In the genomic region with DNA sequence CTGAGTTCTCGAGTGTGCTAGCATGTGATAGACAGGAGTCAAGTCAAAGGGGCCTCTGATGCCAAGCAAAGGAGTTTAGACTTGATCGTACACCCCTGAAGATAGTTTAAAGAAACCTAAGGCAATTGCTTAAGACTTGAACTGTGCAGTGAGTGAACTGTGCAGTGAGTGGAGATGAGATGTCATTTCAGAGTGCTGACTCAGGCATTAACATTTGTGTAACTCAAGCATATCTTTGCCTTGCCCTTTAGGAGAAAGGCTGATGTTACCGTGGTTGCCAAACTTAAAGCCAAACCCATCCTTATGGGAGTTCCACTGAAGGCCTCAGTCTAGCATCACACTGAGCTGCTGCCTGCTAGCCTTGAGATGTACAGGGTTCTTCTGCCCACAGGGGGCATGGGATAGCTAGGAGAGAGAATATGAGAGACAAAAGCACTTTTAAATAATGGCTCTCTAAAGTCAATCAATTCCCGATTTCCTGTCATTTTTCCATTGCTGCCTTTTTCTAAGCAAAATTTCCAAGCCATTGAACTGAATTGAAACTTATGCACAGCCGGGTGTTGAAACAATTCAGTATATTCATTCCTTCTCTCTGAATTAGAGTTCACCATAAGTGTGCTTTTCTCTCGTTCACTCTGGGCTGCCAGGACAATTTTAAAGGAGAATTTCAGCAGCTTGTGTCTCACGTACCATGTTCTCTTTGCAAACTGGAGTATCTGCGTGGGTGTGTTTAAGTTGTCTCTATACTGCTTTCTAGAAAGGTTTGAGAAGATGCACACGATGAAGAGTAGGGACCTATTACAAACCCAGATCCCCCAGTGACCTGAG, we compare ENCODE assay signal across 13 mouse cellular contexts.
DNase-seq lines count a peak whose midpoint lies in the region; ATAC-seq and TF ChIP-seq lines count a peak whose summit lies in the region.
"Had no signal": no experiment of that assay in that cellular context is flagged by ENCODE, and none has a peak within 500 bp of the region (broad histone marks: within the 10 kb centered on the region; RNA-seq: fewer than 3 reads in every experiment).

No protein-coding gene starts in this region.

- WGBS in cerebellum, adult 2 months = 59% methylated on average over 9 of the region's 9 CpGs
- WGBS in intestine, postnatal 0 days = 91% methylated on average over 9 of the region's 9 CpGs
- WGBS in intestine, embryonic 16.5 days = 93% methylated on average over 9 of the region's 9 CpGs
- WGBS in olfactory bulb, adult 2 months = 64% methylated on average over 9 of the region's 9 CpGs

- no peaks in the 10 kb centered on the region for H3K9me3 ChIP-seq in intestine, postnatal 0 days (ENCODE audit: control insufficient read depth)
- no peaks in the 10 kb centered on the region for H3K9me3 ChIP-seq in intestine, embryonic 16.5 days (ENCODE audit: control insufficient read depth, low read length)
- H3K9me3 ChIP-seq: heart, embryonic 13.5 days; lung, embryonic 15.5 days had no signal

- no peaks in the 10 kb centered on the region for H3K27me3 ChIP-seq in cerebellum, adult 2 months (ENCODE audit: control insufficient read depth, insufficient read depth, low read length)
- no peaks in the 10 kb centered on the region for H3K27me3 ChIP-seq in intestine, postnatal 0 days (replicated peaks; ENCODE audit: control insufficient read depth, insufficient read depth, low read length)
- H3K27me3 ChIP-seq in intestine, embryonic 16.5 days (replicated peaks; ENCODE audit: control insufficient read depth, insufficient read depth, low read length) = no peaks in the 10 kb centered on the region
- H3K27me3 ChIP-seq: heart, embryonic 13.5 days; lung, embryonic 15.5 days had no signal

- no peak for TF ChIP-seq CTCF in cerebellum, adult 2 months (IDR thresholded peaks at IDR 0.05; ENCODE audit: borderline replicate concordance, insufficient read depth, low read depth, low read length)
- 0 out of 2 replicates have a peak, but pooled peaks have one; percentile 2 for TF ChIP-seq CTCF in intestine, postnatal 0 days (IDR thresholded peaks at IDR 0.05; ENCODE audit: low read depth)
- no peak for TF ChIP-seq CTCF in olfactory bulb, adult 2 months (IDR thresholded peaks at IDR 0.05; ENCODE audit: insufficient read depth, low read depth, low read length)

- H3K4me2 ChIP-seq in intestine, postnatal 0 days (replicated peaks; ENCODE audit: low read depth) = no peak overlapping the region
- H3K4me2 ChIP-seq in intestine, embryonic 16.5 days (ENCODE audit: low read depth, low read length) = no peak overlapping the region
- H3K4me2 ChIP-seq: heart, embryonic 13.5 days; lung, embryonic 15.5 days had no signal

- no peak for DNase-seq in cerebellum, adult 2 months
- no peak for DNase-seq in cerebellum, adult 11 months
- DNase-seq in brain, adult 2 months (ENCODE audit: low read depth, low spot score) = peak; percentile 22
- no peak for DNase-seq in left cerebral cortex, postnatal 14 days (ENCODE audit: low spot score in 2 of 2)
- DNase-seq: embryo, embryonic 11 days; kidney, adult 18-20 months; retina, postnatal 1 day; spleen, adult 18-20 months had no signal

- H3K4me3 ChIP-seq in cerebellum, adult 2 months (replicated peaks; ENCODE audit: insufficient read depth, low read depth, low read length) = no peak overlapping the region
- no peak overlapping the region for H3K4me3 ChIP-seq in intestine, postnatal 0 days (ENCODE audit: low read depth, low read length)
- no peak overlapping the region for H3K4me3 ChIP-seq in intestine, embryonic 16.5 days (ENCODE audit: low read length)
- no peak overlapping the region for H3K4me3 ChIP-seq in olfactory bulb, adult 2 months (ENCODE audit: insufficient read depth, low read depth, low read length)
- H3K4me3 ChIP-seq: heart, embryonic 13.5 days; lung, embryonic 15.5 days had no signal

- peaks cover 23% of the 10 kb centered on the region for H3K4me1 ChIP-seq in cerebellum, adult 2 months (ENCODE audit: control insufficient read depth, insufficient read depth, low read length)
- no peaks in the 10 kb centered on the region for H3K4me1 ChIP-seq in intestine, postnatal 0 days (replicated peaks; ENCODE audit: control insufficient read depth, insufficient read depth, low read length)
- H3K4me1 ChIP-seq in intestine, embryonic 16.5 days (ENCODE audit: control insufficient read depth, insufficient read depth, low read length) = 0 out of 2 replicates have a peak, but pooled peaks cover 3% of the 10 kb centered on the region
- H3K4me1 ChIP-seq in olfactory bulb, adult 2 months (ENCODE audit: control insufficient read depth, insufficient read depth, low read length) = peaks cover 9% of the 10 kb centered on the region
- H3K4me1 ChIP-seq: lung, embryonic 15.5 days had no signal

- intact Hi-C loops in left cerebral cortex, postnatal 14 days (cut with DNase I) = no loop called here

- peak overlapping the region; percentile 66; the same call in 1 of the 2 replicates for H3K27ac ChIP-seq in cerebellum, adult 2 months (ENCODE audit: insufficient read depth, low read length)
- H3K27ac ChIP-seq in intestine, postnatal 0 days (ENCODE audit: low read depth, low read length) = no peak overlapping the region
- H3K27ac ChIP-seq in intestine, embryonic 16.5 days (ENCODE audit: low read length) = no peak overlapping the region
- H3K27ac ChIP-seq in olfactory bulb, adult 2 months (ENCODE audit: insufficient read depth, low read depth, low read length) = peak overlapping the region; percentile 74
- H3K27ac ChIP-seq: lung, embryonic 15.5 days had no signal

- H3K36me3 ChIP-seq in intestine, postnatal 0 days (ENCODE audit: control insufficient read depth, insufficient read depth) = no peaks in the 10 kb centered on the region
- H3K36me3 ChIP-seq in intestine, embryonic 16.5 days (ENCODE audit: control insufficient read depth, insufficient read depth, low read length) = no peaks in the 10 kb centered on the region
- H3K36me3 ChIP-seq: heart, embryonic 13.5 days; lung, embryonic 15.5 days had no signal

- no peak for ATAC-seq in intestine, postnatal 0 days
- no peak for ATAC-seq in intestine, embryonic 16.5 days

- no peak for TF ChIP-seq POLR2A in cerebellum, adult 2 months (IDR thresholded peaks at IDR 0.05; ENCODE audit: borderline replicate concordance, insufficient read depth, low read length)
- TF ChIP-seq POLR2A in olfactory bulb, adult 2 months (IDR thresholded peaks at IDR 0.05; ENCODE audit: insufficient read depth, low read depth, low read length) = no peak

- H3K9ac ChIP-seq in intestine, postnatal 0 days (ENCODE audit: low read depth, low read length) = no peak overlapping the region
- no peak overlapping the region for H3K9ac ChIP-seq in intestine, embryonic 16.5 days (ENCODE audit: low read depth, low read length)
- H3K9ac ChIP-seq: heart, embryonic 13.5 days; lung, embryonic 15.5 days had no signal

Comparison
In these comparisons a context has a peak if more than half of its experiments do, and no peak if none do; other contexts are left out.
1. H3K27ac ChIP-seq: peak in cerebellum, adult 2 months (single experiment) and olfactory bulb, adult 2 months (single experiment); none in intestine, postnatal 0 days (single experiment) and intestine, embryonic 16.5 days (single experiment).